Mouse (Mus musculus): Measurements from ENCODE around the gene Med18.

DNA sequence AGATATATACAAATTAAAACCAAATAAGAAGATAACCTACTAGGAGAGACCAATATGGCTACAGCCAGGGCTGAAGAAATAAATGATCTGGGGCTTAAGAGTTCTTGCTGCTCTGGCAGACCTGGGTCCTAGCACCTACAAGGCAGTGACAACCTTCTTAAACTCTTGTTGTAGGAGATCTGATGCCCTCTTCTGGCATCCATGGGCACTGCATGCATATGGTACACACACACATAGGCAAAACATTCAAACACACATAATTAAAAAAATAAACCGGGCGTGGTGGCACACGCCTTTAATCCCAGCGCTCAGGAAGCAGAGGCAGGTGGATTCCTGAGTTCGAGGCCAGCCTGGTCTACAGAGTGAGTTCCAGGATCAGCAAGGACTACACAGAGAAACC, 39.0 kb downstream of the Med18 start:
- TF ChIP-seq POLR2A (IDR thresholded peaks at IDR 0.05; ENCODE audit: control insufficient read depth, low read depth, low read length), result no peak
- no peak for TF ChIP-seq CTCF (IDR thresholded peaks at IDR 0.05; ENCODE audit: control insufficient read depth, insufficient read depth, insufficient replicate concordance, low read depth, low read length)
